Mouse (Mus musculus): Measurements from ENCODE around the gene Crybg1.

- TF ChIP-seq CTCF (IDR thresholded peaks at IDR 0.05) (no peak), EP300 (IDR thresholded peaks at IDR 0.05) (no peak)
Observed at GRCm38 (mm10) chr10:44050913-44051312, 97.7 kb downstream of the Crybg1 start.

Measured in lung, postnatal 0 days (tissue).